Mouse (Mus musculus): Measurements from ENCODE around the gene Eef1e1. TPM values are rescaled to one million over a fixed set of nuclear protein-coding genes. Genes with fewer than 3 reads are reported as not detected.

Eef1e1 gene
- polyA plus RNA-seq, 1 experiment from 2014 or later: 117 TPM

GRCm38 (mm10) chr13:38659524-38660136 lies 772 bp upstream of the Eef1e1 start:
- Histone ChIP-seq H3K36me3 (ENCODE audit: control insufficient read depth, insufficient read depth, low read length) (peaks cover 11% of the 10 kb centered on the region), H3K4me1 (ENCODE audit: control insufficient read depth, insufficient read depth, low read length) (peaks cover 8% of the 10 kb centered on the region), H3K4me2 (ENCODE audit: low read length) (no peak overlapping the region), H3K27me3 (ENCODE audit: control insufficient read depth, insufficient read depth, low read depth, low read length) (no peaks in the 10 kb centered on the region), H3K27ac (ENCODE audit: low read length) (no peak overlapping the region), H3K4me3 (ENCODE audit: low read depth, low read length) (no peak overlapping the region), H3K9ac (ENCODE audit: low read depth, low read length) (no peak overlapping the region), H3K9me3 (replicated peaks; ENCODE audit: control insufficient read depth, low read length, poor library complexity, severe bottlenecking) (no peaks in the 10 kb centered on the region)
- ATAC-seq: no peak
- 92% methylated on average over 12 of the region's 12 CpGs for WGBS

GRCm38 (mm10) chr13:38657865-38658264 lies 993 bp downstream of the Eef1e1 start:
- Histone ChIP-seq H3K4me2 (ENCODE audit: low read length) (peak overlapping the region; percentile 68), H3K27ac (ENCODE audit: low read length) (peak overlapping the region; percentile 82; the same call in 1 of the 2 replicates), H3K9ac (ENCODE audit: low read depth, low read length) (peak overlapping the region; percentile 82), H3K27me3 (ENCODE audit: control insufficient read depth, insufficient read depth, low read depth, low read length) (no peaks in the 10 kb centered on the region), H3K4me3 (ENCODE audit: low read depth, low read length) (peak overlapping the region; percentile 79), H3K9me3 (replicated peaks; ENCODE audit: control insufficient read depth, low read length, poor library complexity, severe bottlenecking) (no peaks in the 10 kb centered on the region), H3K4me1 (ENCODE audit: control insufficient read depth, insufficient read depth, low read length) (peaks cover 8% of the 10 kb centered on the region), H3K36me3 (ENCODE audit: control insufficient read depth, insufficient read depth, low read length) (peaks cover 22% of the 10 kb centered on the region)
- peak; percentile 1; the same call in 1 of the 2 replicates for ATAC-seq
- 26% methylated on average over 4 of the region's 4 CpGs for WGBS

GRCm38 (mm10) chr13:38650292-38650691 lies 8.6 kb downstream of the Eef1e1 start:
- no peak overlapping the region for H3K4me2 ChIP-seq (ENCODE audit: low read length)
- peaks cover 58% of the 10 kb centered on the region for H3K36me3 ChIP-seq (ENCODE audit: control insufficient read depth, insufficient read depth, low read length)
- no peak overlapping the region for H3K9ac ChIP-seq (ENCODE audit: low read depth, low read length)
- 95% methylated on average over 4 of the region's 4 CpGs for WGBS
- no peak overlapping the region for H3K4me3 ChIP-seq (ENCODE audit: low read depth, low read length)
- H3K9me3 ChIP-seq (replicated peaks; ENCODE audit: control insufficient read depth, low read length, poor library complexity, severe bottlenecking): no peaks in the 10 kb centered on the region
- no peaks in the 10 kb centered on the region for H3K4me1 ChIP-seq (ENCODE audit: control insufficient read depth, insufficient read depth, low read length)
- no peak overlapping the region for H3K27ac ChIP-seq (ENCODE audit: low read length)
- no peaks in the 10 kb centered on the region for H3K27me3 ChIP-seq (ENCODE audit: control insufficient read depth, insufficient read depth, low read depth, low read length)
- no peak for ATAC-seq

GRCm38 (mm10) chr13:38649069-38649468 lies 9.8 kb downstream of the Eef1e1 start:
- H3K36me3 ChIP-seq (ENCODE audit: control insufficient read depth, insufficient read depth, low read length): peaks cover 58% of the 10 kb centered on the region
- no peak overlapping the region for H3K9ac ChIP-seq (ENCODE audit: low read depth, low read length)
- H3K9me3 ChIP-seq (replicated peaks; ENCODE audit: control insufficient read depth, low read length, poor library complexity, severe bottlenecking): no peaks in the 10 kb centered on the region
- WGBS: 89% methylated on average over 4 of the region's 4 CpGs
- no peaks in the 10 kb centered on the region for H3K27me3 ChIP-seq (ENCODE audit: control insufficient read depth, insufficient read depth, low read depth, low read length)
- no peak for ATAC-seq
- H3K4me2 ChIP-seq (ENCODE audit: low read length): no peak overlapping the region
- H3K27ac ChIP-seq (ENCODE audit: low read length): no peak overlapping the region
- no peak overlapping the region for H3K4me3 ChIP-seq (ENCODE audit: low read depth, low read length)
- H3K4me1 ChIP-seq (ENCODE audit: control insufficient read depth, insufficient read depth, low read length): no peaks in the 10 kb centered on the region

GRCm38 (mm10) chr13:38641414-38641813 lies 17.4 kb downstream of the Eef1e1 start:
- no peaks in the 10 kb centered on the region for H3K9me3 ChIP-seq (replicated peaks; ENCODE audit: control insufficient read depth, low read length, poor library complexity, severe bottlenecking)
- H3K27me3 ChIP-seq (ENCODE audit: control insufficient read depth, insufficient read depth, low read depth, low read length): no peaks in the 10 kb centered on the region
- H3K4me3 ChIP-seq (ENCODE audit: low read depth, low read length): no peak overlapping the region
- H3K27ac ChIP-seq (ENCODE audit: low read length): no peak overlapping the region
- no peak overlapping the region for H3K9ac ChIP-seq (ENCODE audit: low read depth, low read length)
- H3K4me1 ChIP-seq (ENCODE audit: control insufficient read depth, insufficient read depth, low read length): no peaks in the 10 kb centered on the region
- no peak for ATAC-seq
- H3K4me2 ChIP-seq (ENCODE audit: low read length): no peak overlapping the region
- 86% methylated on average over 5 of the region's 5 CpGs for WGBS
- H3K36me3 ChIP-seq (ENCODE audit: control insufficient read depth, insufficient read depth, low read length): peaks cover 24% of the 10 kb centered on the region

GRCm38 (mm10) chr13:38640961-38641360 lies 17.9 kb downstream of the Eef1e1 start:
- Histone ChIP-seq H3K4me3 (ENCODE audit: low read depth, low read length) (no peak overlapping the region), H3K9ac (ENCODE audit: low read depth, low read length) (no peak overlapping the region), H3K4me1 (ENCODE audit: control insufficient read depth, insufficient read depth, low read length) (no peaks in the 10 kb centered on the region), H3K4me2 (ENCODE audit: low read length) (no peak overlapping the region), H3K36me3 (ENCODE audit: control insufficient read depth, insufficient read depth, low read length) (peaks cover 21% of the 10 kb centered on the region), H3K9me3 (replicated peaks; ENCODE audit: control insufficient read depth, low read length, poor library complexity, severe bottlenecking) (no peaks in the 10 kb centered on the region), H3K27me3 (ENCODE audit: control insufficient read depth, insufficient read depth, low read depth, low read length) (no peaks in the 10 kb centered on the region), H3K27ac (ENCODE audit: low read length) (no peak overlapping the region)
- ATAC-seq: no peak
- 79% methylated on average over 5 of the region's 5 CpGs for WGBS

DNA sequence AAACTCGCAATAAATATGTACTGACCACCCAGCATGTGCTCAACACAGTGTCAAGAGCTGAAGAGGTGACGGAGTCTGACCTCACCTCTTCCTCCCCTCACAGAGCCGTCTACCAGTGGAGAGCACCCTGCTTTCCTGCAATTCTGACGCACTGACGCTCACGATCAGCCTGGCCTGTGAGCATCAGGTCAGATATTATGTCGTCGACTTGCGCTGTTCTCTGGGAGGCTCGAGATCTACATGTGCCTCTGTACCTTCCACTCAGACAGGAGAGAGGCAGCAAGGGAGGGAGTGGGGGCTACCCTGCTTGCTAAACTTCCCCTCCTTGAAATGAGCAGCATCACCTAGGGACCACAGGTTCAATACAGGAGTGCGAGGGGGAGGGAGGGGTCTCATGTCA lies 20.2 kb downstream of the Eef1e1 start:
- H3K4me1 ChIP-seq (ENCODE audit: control insufficient read depth, insufficient read depth, low read length): peaks cover 6% of the 10 kb centered on the region
- H3K27ac ChIP-seq (ENCODE audit: low read length): no peak overlapping the region
- H3K4me2 ChIP-seq (ENCODE audit: low read length): no peak overlapping the region
- no peak overlapping the region for H3K4me3 ChIP-seq (ENCODE audit: low read depth, low read length)
- WGBS: 80% methylated on average over 11 of the region's 11 CpGs
- no peaks in the 10 kb centered on the region for H3K27me3 ChIP-seq (ENCODE audit: control insufficient read depth, insufficient read depth, low read depth, low read length)
- H3K36me3 ChIP-seq (ENCODE audit: control insufficient read depth, insufficient read depth, low read length): peaks cover 3% of the 10 kb centered on the region
- no peak overlapping the region for H3K9ac ChIP-seq (ENCODE audit: low read depth, low read length)
- H3K9me3 ChIP-seq (replicated peaks; ENCODE audit: control insufficient read depth, low read length, poor library complexity, severe bottlenecking): no peaks in the 10 kb centered on the region
- ATAC-seq: no peak

DNA sequence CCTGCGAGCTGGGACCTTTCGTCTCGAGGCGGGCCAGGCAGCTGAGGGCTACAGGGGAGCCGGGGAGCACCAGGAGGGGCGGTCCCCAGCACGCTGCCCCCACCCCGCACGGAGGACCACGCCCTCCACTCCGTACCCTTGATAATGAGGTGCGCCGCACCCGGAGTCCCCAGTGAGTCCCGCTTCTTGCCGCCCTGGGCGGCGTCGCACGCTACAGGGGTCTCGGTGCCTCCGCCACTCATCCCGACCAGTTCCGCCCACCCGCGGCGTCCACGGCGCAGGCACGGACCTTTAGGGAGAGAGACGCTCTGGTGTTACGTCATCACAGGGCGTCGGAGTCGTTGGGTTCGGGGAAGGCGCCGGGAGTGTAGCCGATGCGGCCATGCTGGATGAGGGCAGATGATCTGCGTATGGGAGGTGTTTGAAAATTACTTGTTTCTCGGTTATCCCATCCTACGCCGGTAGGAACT lies 24.0 kb downstream of the Eef1e1 start, which contains the start of gene Bloc1s5:
Gene Bloc1s5, minus strand, starts transcription at position 310 of the 470 bp plus-strand sequence.
- H3K4me1 ChIP-seq (ENCODE audit: control insufficient read depth, insufficient read depth, low read length): peaks cover 6% of the 10 kb centered on the region
- under 1% methylated on average over 44 of the region's 44 CpGs for WGBS
- peak; percentile 99 for ATAC-seq

GRCm38 (mm10) chr13:38634256-38634799 lies 24.5 kb downstream of the Eef1e1 start:
- peak overlapping the region; percentile 72 for H3K4me3 ChIP-seq (ENCODE audit: low read depth, low read length)
- peak overlapping the region; percentile 84 for H3K9ac ChIP-seq (ENCODE audit: low read depth, low read length)
- H3K4me2 ChIP-seq (ENCODE audit: low read length): peak overlapping the region; percentile 80
- H3K36me3 ChIP-seq (ENCODE audit: control insufficient read depth, insufficient read depth, low read length): no peaks in the 10 kb centered on the region
- ATAC-seq: peak; percentile 87
- H3K9me3 ChIP-seq (replicated peaks; ENCODE audit: control insufficient read depth, low read length, poor library complexity, severe bottlenecking): no peaks in the 10 kb centered on the region
- WGBS: under 1% methylated on average over 19 of the region's 19 CpGs
- H3K27me3 ChIP-seq (ENCODE audit: control insufficient read depth, insufficient read depth, low read depth, low read length): no peaks in the 10 kb centered on the region
- H3K27ac ChIP-seq (ENCODE audit: low read length): peak overlapping the region; percentile 70
- peaks cover 6% of the 10 kb centered on the region for H3K4me1 ChIP-seq (ENCODE audit: control insufficient read depth, insufficient read depth, low read length)

More for the DNA sequence above, 24.0 kb downstream of the Eef1e1 start, which contains the start of gene Bloc1s5:
- Histone ChIP-seq H3K4me2 (ENCODE audit: low read length) (peak within 1 kb of the TSS; percentile 80), H3K4me3 (ENCODE audit: low read depth, low read length) (peak within 1 kb of the TSS; percentile 72), H3K9ac (ENCODE audit: low read depth, low read length) (peak within 1 kb of the TSS; percentile 84), H3K36me3 (ENCODE audit: control insufficient read depth, insufficient read depth, low read length) (no peaks in the 10 kb centered on the region), H3K27me3 (ENCODE audit: control insufficient read depth, insufficient read depth, low read depth, low read length) (no peaks in the 10 kb centered on the region), H3K27ac (ENCODE audit: low read length) (peak within 1 kb of the TSS; percentile 70), H3K9me3 (replicated peaks; ENCODE audit: control insufficient read depth, low read length, poor library complexity, severe bottlenecking) (no peaks in the 10 kb centered on the region)

Data from midbrain, embryonic 16.5 days (tissue).